Mouse (Mus musculus) kidney, adult 2 months (tissue): ENCODE measurements around the gene Lpp. TPM values are rescaled to one million over a fixed set of nuclear protein-coding genes. Genes with fewer than 3 reads are reported as not detected.

ENCODE experiments used
- DNase-seq: peaks from one replicate; pipeline ENCODE4 v3.0.0; 2021
- H3K27ac ChIP-seq: fragments of 200-500 bp; 2 replicates; pipeline ENCODE4 v1.5.1; 2012; ENCODE audit warnings: low read depth, low read length, control low read depth, inconsistent platforms; ENCODE audit not compliant: insufficient read depth
- H3K27me3 ChIP-seq: fragments of 200-500 bp; replicated peaks from 2 replicates; pipeline ENCODE4 v1.6.1; 2012; ENCODE audit warnings: mild to moderate bottlenecking, moderate library complexity, low read length, inconsistent platforms; ENCODE audit not compliant: control insufficient read depth, insufficient read depth
- H3K36me3 ChIP-seq: fragments of 200-500 bp; 2 replicates; pipeline ENCODE4 v1.6.1; 2012; ENCODE audit warnings: mild to moderate bottlenecking, moderate library complexity, low read length, inconsistent platforms; ENCODE audit not compliant: control insufficient read depth, insufficient read depth
- H3K4me1 ChIP-seq: fragments of 200-500 bp; 2 replicates; pipeline ENCODE4 v1.6.1; 2011; ENCODE audit warnings: low read length; ENCODE audit not compliant: control insufficient read depth, insufficient read depth
- H3K4me3 ChIP-seq: fragments of 200-500 bp; 2 replicates; pipeline ENCODE4 v1.5.1; 2011; ENCODE audit warnings: mild to moderate bottlenecking, low read depth, low read length, control low read depth; ENCODE audit not compliant: insufficient read depth
- CTCF ChIP-seq: fragments of 200-500 bp; conservative IDR thresholded peaks from 2 replicates; pipeline ENCODE4 v1.5.1; 2011; ENCODE audit warnings: low read depth, mild to moderate bottlenecking, control low read depth, low read length, moderate library complexity, mixed read lengths; ENCODE audit not compliant: insufficient read depth, insufficient read length
- POLR2A ChIP-seq: fragments of 200-500 bp; IDR thresholded peaks from one replicate; pipeline ENCODE4 v1.6.1; 2011; ENCODE audit warnings: low read depth, low read length, control low read depth
- WGBS: fragments of 180-500 bp; shearing (Covaris S2); methylation state at CpG from one replicate; pipeline ENCODE4 v1.1.7; 2018; 5-methylcytosine and 5-hydroxymethylcytosine counted together
- polyA plus RNA-seq: library from polyadenylated mRNA; depleted of rRNA; stranded (reverse); fragments of >200 nt; gene quantifications from 2 replicates; pipeline ENCODE4 v1.2.3, GENCODE M21; 2012

Gene Lpp
- polyA plus RNA-seq, 1 experiment: 15.9 TPM

DNA sequence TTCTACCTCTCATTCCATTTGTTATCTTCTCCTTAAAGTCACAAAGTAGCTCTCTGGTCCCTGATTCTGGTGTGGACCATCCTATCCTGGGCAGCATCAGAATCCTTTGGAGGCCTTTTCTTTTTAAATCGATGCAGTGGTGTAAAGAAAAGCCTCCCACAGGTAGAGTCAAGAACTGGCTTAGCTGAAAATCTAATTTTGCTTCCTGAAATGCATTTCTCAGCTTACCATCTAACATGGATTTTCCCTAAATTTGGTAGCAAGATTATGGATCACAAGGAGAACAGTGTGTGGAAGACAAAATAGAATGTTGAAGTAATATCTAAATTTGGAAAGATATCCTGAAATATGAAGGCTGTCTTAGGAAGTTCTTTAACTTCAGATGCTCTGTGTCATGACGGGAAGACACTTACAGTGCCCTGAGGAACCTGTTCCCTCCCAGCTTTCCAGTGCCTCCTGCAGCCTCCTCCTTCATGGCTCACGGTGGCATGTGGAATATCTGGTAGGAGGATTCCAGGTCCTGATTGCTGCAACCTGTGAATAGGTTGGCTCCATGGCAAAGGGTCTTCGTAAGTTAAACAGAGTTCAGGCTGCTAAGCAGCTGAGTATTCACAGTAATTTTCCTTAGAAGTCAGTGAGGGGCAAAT is 251.6 kb downstream of the Lpp start:
- Histone ChIP-seq H3K27me3 (no peaks in the 10 kb centered on the region), H3K4me3 (no peak overlapping the region), H3K36me3 (no peaks in the 10 kb centered on the region), H3K4me1 (no peaks in the 10 kb centered on the region; the same call in 1 of the 2 replicates), H3K27ac (no peak overlapping the region)
- WGBS: 89% methylated on average over 4 of the region's 4 CpGs
- TF ChIP-seq CTCF (no peak), POLR2A (no peak)
- no peak for DNase-seq

DNA sequence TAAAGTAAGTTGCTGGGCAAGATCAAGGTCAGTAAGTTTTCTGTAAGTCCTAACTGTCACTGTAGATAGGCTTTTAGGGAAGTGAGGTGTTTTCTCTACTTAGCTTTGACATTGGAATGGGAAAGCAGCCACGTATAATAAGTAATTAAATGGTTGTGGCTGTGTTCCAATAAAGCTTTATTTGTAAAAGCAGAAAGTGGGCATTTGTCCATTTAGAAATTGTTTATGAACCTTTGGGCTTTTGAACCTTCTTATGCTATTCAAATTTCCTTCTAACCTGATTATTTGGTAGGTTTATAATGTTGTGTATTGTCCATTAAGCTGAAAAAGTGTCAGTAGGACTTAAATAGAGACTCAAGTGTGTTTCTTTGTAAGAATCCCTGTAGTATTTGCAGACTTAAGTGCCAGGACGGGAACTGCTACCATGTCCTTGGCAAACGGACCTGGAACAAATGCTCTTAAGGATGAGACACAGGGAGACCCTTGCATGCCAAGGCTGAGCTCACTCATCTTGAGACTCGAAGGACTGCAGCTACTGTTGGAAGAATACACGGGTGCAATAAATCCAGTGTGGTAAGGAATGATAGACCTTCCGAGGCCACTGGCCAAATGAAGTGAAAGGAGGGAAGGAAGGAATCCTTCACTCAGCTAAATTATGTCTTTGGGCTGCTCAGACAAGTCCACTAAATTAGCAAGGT is 252.7 kb downstream of the Lpp start:
- Histone ChIP-seq H3K4me1 (no peaks in the 10 kb centered on the region; the same call in 1 of the 2 replicates), H3K27me3 (no peaks in the 10 kb centered on the region), H3K4me3 (no peak overlapping the region), H3K27ac (no peak overlapping the region), H3K36me3 (no peaks in the 10 kb centered on the region)
- peak; percentile 31 for DNase-seq
- TF ChIP-seq CTCF (no peak), POLR2A (no peak)
- 70% methylated on average over 6 of the region's 6 CpGs for WGBS

DNA sequence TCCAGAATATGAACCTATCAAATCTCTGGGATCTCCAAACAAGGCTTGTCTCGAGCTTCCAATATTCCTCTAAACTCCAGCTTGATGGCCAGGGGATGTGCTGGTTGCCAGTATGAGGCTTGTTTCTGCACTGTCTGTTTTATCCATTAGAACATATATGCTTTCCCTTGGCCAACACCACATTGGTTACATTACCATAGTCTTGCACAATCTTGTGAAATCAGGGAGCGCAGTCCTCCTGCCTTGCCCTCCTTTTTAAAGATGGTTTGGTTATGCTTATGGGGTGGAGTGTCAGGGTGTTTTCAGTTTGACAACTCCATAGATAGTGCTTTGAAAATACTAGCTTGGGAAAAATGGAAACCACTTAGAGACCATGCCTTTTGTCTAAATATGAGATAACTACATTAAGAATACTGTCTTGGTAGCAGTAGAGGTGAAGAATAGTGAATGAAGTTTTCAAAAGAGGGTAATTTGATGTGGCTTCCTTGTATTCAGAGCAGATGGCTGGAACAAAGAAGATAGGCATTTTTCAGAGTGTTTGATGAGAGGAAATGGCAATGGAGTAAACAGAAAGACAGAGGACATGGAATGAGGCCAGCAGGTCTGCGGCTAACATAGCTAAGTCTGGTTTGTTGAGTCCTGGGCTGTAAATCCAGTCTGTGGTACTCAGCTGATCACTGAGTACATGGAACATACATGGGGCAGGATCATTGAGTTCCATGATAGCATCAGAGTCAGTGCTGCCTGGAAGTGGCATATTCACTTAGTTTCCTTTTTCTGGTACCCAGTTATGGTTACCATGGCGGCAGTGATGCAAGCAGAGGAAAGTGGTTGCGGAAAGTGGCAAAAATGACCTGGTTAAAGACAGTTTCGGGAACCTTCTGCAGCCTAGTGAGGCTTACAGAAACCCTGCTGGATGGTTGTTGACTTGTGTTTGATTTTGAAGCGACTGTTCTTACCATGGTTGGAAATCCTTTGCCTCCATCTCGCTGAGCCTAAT is 258.6 kb downstream of the Lpp start:
- H3K36me3 ChIP-seq: no peaks in the 10 kb centered on the region
- TF ChIP-seq CTCF: no peak
- no peak for TF ChIP-seq POLR2A
- H3K4me1 ChIP-seq: no peaks in the 10 kb centered on the region
- H3K27me3 ChIP-seq: no peaks in the 10 kb centered on the region
- 91% methylated on average over 8 of the region's 8 CpGs for WGBS
- no peak for DNase-seq
- H3K4me3 ChIP-seq: no peak overlapping the region
- no peak overlapping the region for H3K27ac ChIP-seq

DNA sequence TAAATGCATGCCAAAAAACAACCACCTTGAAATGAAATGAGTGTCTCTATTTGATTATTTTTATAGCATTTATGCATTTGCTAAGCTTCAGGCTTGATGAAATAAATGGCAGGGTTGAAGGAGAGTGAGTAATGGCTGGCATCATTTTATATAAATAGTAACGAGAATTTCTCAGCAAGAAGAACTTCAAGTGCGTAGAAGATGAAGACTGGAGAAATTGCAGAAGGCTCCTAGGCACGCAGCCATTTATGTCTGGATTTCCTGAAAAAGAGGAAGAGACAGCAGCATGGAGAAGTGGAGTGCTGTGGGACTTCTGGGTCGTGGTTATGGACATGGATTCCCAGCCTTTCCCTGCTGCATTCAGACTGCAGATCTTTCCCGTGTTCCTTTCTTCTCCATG is 259.7 kb downstream of the Lpp start:
- no peak for TF ChIP-seq POLR2A
- TF ChIP-seq CTCF: no peak
- WGBS: 76% methylated on average over 5 of the region's 5 CpGs
- no peak for DNase-seq

DNA sequence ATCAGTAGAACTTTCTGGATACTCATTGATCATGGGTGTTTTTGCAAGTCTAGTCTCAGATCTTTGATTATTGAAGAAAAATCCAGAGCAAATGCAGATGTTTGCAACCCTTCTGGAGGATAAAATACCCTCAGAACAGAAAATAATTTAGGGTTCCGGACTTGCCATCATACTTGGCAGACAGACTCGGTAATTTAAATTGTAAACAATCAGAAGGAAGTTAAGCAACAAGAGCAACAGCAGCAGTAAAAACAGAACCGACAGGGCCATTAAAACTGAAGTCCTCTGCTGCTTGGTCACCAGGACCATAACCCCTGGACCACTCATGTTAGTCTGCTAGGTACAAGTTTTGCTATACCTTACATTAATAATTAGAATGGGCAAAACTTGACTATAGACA is 261.8 kb downstream of the Lpp start:
- H3K36me3 ChIP-seq: no peaks in the 10 kb centered on the region
- DNase-seq: no peak
- no peaks in the 10 kb centered on the region for H3K4me1 ChIP-seq
- H3K4me3 ChIP-seq: no peak overlapping the region
- 52% methylated on average over 3 of the region's 3 CpGs for WGBS
- no peak for TF ChIP-seq CTCF
- TF ChIP-seq POLR2A: no peak
- H3K27ac ChIP-seq: no peak overlapping the region
- no peaks in the 10 kb centered on the region for H3K27me3 ChIP-seq

More for the DNA sequence above, 259.7 kb downstream of the Lpp start:
- Histone ChIP-seq H3K4me3 (no peak overlapping the region), H3K27ac (no peak overlapping the region), H3K36me3 (no peaks in the 10 kb centered on the region), H3K27me3 (no peaks in the 10 kb centered on the region), H3K4me1 (no peaks in the 10 kb centered on the region)

DNA sequence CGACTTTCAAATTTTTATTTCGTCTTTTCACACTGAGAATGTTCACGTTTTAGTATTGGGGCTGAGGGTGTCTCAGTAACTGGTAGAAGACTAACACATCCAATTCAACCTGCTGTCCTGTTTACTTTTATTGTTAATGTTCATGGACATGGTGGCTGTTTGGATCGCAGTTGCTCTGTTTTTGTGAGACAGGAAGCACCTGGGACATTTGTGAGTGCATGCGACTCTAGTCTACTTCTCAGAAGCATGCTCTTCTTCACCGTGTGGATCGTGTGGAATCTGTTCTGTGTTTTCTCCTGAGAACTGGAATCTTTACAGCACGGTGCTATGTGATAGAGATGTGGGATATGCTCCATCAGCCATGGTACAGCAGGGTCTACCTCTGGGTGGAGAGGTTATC is 262.7 kb downstream of the Lpp start:
- Histone ChIP-seq H3K4me1 (no peaks in the 10 kb centered on the region), H3K4me3 (no peak overlapping the region), H3K27ac (no peak overlapping the region), H3K36me3 (no peaks in the 10 kb centered on the region), H3K27me3 (no peaks in the 10 kb centered on the region)
- TF ChIP-seq CTCF (no peak), POLR2A (no peak)
- 89% methylated on average over 8 of the region's 8 CpGs for WGBS
- no peak for DNase-seq
